Mouse (Mus musculus) kidney, adult 2 months (tissue): ENCODE data around the gene Hoxb1. TPM values are rescaled to one million over a fixed set of nuclear protein-coding genes. Genes with fewer than 3 reads are reported as not detected.

Source experiments
- DNase-seq: peaks from one replicate; pipeline ENCODE4 v3.0.0; 2021
- H3K27ac ChIP-seq: fragments of 200-500 bp; 2 replicates; pipeline ENCODE4 v1.5.1; 2012; ENCODE audit warnings: low read depth, low read length, control low read depth, inconsistent platforms; ENCODE audit not compliant: insufficient read depth
- H3K27me3 ChIP-seq: fragments of 200-500 bp; replicated peaks from 2 replicates; pipeline ENCODE4 v1.6.1; 2012; ENCODE audit warnings: mild to moderate bottlenecking, moderate library complexity, low read length, inconsistent platforms; ENCODE audit not compliant: control insufficient read depth, insufficient read depth
- H3K36me3 ChIP-seq: fragments of 200-500 bp; 2 replicates; pipeline ENCODE4 v1.6.1; 2012; ENCODE audit warnings: mild to moderate bottlenecking, moderate library complexity, low read length, inconsistent platforms; ENCODE audit not compliant: control insufficient read depth, insufficient read depth
- H3K4me1 ChIP-seq: fragments of 200-500 bp; 2 replicates; pipeline ENCODE4 v1.6.1; 2011; ENCODE audit warnings: low read length; ENCODE audit not compliant: control insufficient read depth, insufficient read depth
- H3K4me3 ChIP-seq: fragments of 200-500 bp; 2 replicates; pipeline ENCODE4 v1.5.1; 2011; ENCODE audit warnings: mild to moderate bottlenecking, low read depth, low read length, control low read depth; ENCODE audit not compliant: insufficient read depth
- CTCF ChIP-seq: fragments of 200-500 bp; conservative IDR thresholded peaks from 2 replicates; pipeline ENCODE4 v1.5.1; 2011; ENCODE audit warnings: low read depth, mild to moderate bottlenecking, control low read depth, low read length, moderate library complexity, mixed read lengths; ENCODE audit not compliant: insufficient read depth, insufficient read length
- POLR2A ChIP-seq: fragments of 200-500 bp; IDR thresholded peaks from one replicate; pipeline ENCODE4 v1.6.1; 2011; ENCODE audit warnings: low read depth, low read length, control low read depth
- WGBS: fragments of 180-500 bp; shearing (Covaris S2); methylation state at CpG from one replicate; pipeline ENCODE4 v1.1.7; 2018; 5-methylcytosine and 5-hydroxymethylcytosine counted together
- polyA plus RNA-seq: library from polyadenylated mRNA; depleted of rRNA; stranded (reverse); fragments of >200 nt; gene quantifications from 2 replicates; pipeline ENCODE4 v1.2.3, GENCODE M21; 2012

Hoxb1 gene
- polyA plus RNA-seq, 1 experiment = not detected

DNA sequence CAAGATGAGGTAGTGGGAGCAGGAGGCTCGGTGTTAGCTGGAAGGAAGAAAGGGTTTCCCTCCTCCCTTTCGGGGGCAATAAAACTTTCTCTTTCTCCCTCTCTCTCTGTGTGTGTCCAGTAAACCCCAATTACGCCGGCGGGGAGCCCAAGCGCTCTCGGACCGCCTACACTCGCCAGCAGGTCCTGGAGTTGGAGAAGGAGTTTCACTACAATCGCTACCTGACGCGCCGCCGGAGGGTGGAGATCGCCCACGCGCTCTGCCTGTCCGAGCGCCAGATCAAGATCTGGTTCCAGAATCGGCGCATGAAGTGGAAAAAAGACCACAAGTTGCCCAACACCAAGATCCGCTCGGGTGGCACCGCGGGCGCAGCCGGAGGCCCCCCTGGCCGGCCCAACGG lies 45.6 kb upstream of the Hoxb1 start:
- Histone ChIP-seq H3K4me1 (peaks cover 7% of the 10 kb centered on the region; the same call in 1 of the 2 replicates), H3K36me3 (peaks cover 1% of the 10 kb centered on the region; the same call in 1 of the 2 replicates), H3K27ac (peak overlapping the region; percentile 94), H3K27me3 (no peaks in the 10 kb centered on the region), H3K4me3 (peak overlapping the region; percentile 92)
- DNase-seq = peak; percentile 78
- no peak for TF ChIP-seq CTCF
- no peak for TF ChIP-seq POLR2A
- WGBS = 4% methylated on average over 29 of the region's 29 CpGs

DNA sequence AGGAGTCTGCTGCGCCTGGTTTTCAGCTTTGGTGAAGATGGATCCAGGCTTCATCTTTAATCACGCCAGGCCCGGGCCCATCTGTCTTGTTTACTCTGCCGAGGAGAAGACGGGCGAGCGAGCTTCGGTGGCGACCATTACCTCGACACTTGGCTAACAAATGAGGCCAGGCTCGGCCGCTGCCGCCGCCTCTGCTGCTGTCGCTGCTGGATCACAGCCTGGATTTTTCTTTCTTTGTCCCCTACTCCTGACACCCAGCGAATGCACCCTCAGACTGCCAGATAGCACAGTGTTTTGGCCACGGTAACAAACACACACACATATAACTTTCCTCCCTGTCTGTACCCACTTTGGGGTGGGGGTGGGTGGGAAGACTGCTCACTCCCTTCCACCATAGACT lies 44.9 kb upstream of the Hoxb1 start:
- 19% methylated on average over 17 of the region's 17 CpGs for WGBS
- peak overlapping the region; percentile 53; the same call in 1 of the 2 replicates for H3K27ac ChIP-seq
- TF ChIP-seq POLR2A (no peak), CTCF (no peak)
- H3K4me1 ChIP-seq = peaks cover 7% of the 10 kb centered on the region; the same call in 1 of the 2 replicates
- DNase-seq = no peak
- no peaks in the 10 kb centered on the region for H3K27me3 ChIP-seq
- peaks cover 1% of the 10 kb centered on the region; the same call in 1 of the 2 replicates for H3K36me3 ChIP-seq
- H3K4me3 ChIP-seq = peak overlapping the region; percentile 18; the same call in 1 of the 2 replicates

- no peak for TF ChIP-seq CTCF
- TF ChIP-seq POLR2A = no peak
- no peak overlapping the region for H3K4me3 ChIP-seq
Observed at GRCm38 (mm10) chr11:96321846-96322245, 43.7 kb upstream of the Hoxb1 start.

GRCm38 (mm10) chr11:96322738-96323137 lies 42.8 kb upstream of the Hoxb1 start:
- H3K27ac ChIP-seq = peak overlapping the region; percentile 67

More at GRCm38 (mm10) chr11:96321846-96322245, 43.7 kb upstream of the Hoxb1 start:
- H3K4me1 ChIP-seq = peaks cover 4% of the 10 kb centered on the region; the same call in 1 of the 2 replicates
- H3K27me3 ChIP-seq = no peaks in the 10 kb centered on the region
- peaks cover 1% of the 10 kb centered on the region; the same call in 1 of the 2 replicates for H3K36me3 ChIP-seq
- 40% methylated on average over 5 of the region's 5 CpGs for WGBS
- H3K27ac ChIP-seq = peak overlapping the region; percentile 48
- no peak for DNase-seq

DNA sequence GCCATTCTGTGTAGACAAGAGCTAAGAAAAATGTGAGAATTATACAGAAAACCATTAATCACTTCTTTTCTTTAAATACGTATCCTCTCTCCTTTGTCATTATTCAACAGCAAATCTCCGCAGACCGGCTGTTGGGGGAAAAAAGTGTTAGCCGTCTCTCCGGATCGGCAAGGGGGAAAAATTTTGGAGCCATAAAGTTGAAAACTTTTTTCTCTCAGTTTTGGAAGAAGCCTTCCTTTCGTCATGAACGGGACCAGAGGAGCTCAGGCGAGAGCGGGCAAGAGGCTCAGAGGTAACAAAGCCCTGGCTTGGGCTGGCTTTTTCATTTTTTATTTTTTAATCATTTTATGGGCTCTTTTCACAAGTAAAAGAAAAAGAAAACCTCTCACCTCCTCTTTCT lies 42.4 kb upstream of the Hoxb1 start, which contains the start of gene Hoxb3:
Hoxb3 (plus strand) TSS at position 173 of the 400 bp plus-strand sequence.
- WGBS = 69% methylated on average over 10 of the region's 10 CpGs
- H3K36me3 ChIP-seq = peaks cover 1% of the 10 kb centered on the region; the same call in 1 of the 2 replicates
- H3K4me1 ChIP-seq = 0 out of 2 replicates have a peak, but pooled peaks cover 7% of the 10 kb centered on the region
- no peak for DNase-seq
- no peak for TF ChIP-seq CTCF
- peak within 1 kb of the TSS; percentile 69 for H3K27ac ChIP-seq
- H3K27me3 ChIP-seq = no peaks in the 10 kb centered on the region
- H3K4me3 ChIP-seq = no peak within 1 kb of the TSS

More at GRCm38 (mm10) chr11:96322738-96323137, 42.8 kb upstream of the Hoxb1 start:
- no peaks in the 10 kb centered on the region for H3K27me3 ChIP-seq
- peaks cover 1% of the 10 kb centered on the region; the same call in 1 of the 2 replicates for H3K36me3 ChIP-seq
- 57% methylated on average over 6 of the region's 6 CpGs for WGBS
- TF ChIP-seq CTCF (no peak), POLR2A (no peak)
- 0 out of 2 replicates have a peak, but pooled peaks cover 7% of the 10 kb centered on the region for H3K4me1 ChIP-seq
- H3K4me3 ChIP-seq = no peak overlapping the region
- DNase-seq = no peak

DNA sequence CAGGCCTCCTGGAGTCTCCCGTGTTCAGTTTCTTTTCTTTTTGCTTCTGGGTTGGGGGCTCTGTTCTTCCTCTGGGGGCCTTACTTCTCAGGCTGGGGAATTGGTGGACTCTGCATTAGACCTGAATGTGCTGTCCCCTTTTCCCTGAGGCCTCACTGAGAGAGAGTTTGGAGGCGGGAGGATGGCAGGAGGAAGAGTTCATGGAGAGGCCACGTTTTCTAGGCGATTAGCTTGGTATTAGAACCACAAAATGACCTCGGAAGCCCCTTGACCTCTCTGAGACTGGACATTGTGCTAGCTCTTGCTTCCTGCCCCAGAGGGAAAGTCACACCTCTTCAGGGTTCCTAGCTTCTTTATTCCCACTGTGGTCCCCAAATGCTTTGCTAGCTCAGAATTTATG lies 41.4 kb upstream of the Hoxb1 start:
- no peak for DNase-seq
- H3K4me3 ChIP-seq = no peak overlapping the region
- peak overlapping the region; percentile 9; the same call in 1 of the 2 replicates for H3K27ac ChIP-seq
- no peak for TF ChIP-seq POLR2A
- no peak for TF ChIP-seq CTCF
- peaks cover 1% of the 10 kb centered on the region; the same call in 1 of the 2 replicates for H3K36me3 ChIP-seq
- 0 out of 2 replicates have a peak, but pooled peaks cover 7% of the 10 kb centered on the region for H3K4me1 ChIP-seq
- no peaks in the 10 kb centered on the region for H3K27me3 ChIP-seq
- 17% methylated on average over 5 of the region's 5 CpGs for WGBS

GRCm38 (mm10) chr11:96324965-96325364 lies 40.6 kb upstream of the Hoxb1 start:
- TF ChIP-seq POLR2A = no peak
- no peak for TF ChIP-seq CTCF
- H3K4me3 ChIP-seq = no peak overlapping the region
- H3K27me3 ChIP-seq = no peaks in the 10 kb centered on the region
- DNase-seq = no peak
- H3K27ac ChIP-seq = peak overlapping the region; percentile 9; the same call in 1 of the 2 replicates
- 66% methylated on average over 8 of the region's 8 CpGs for WGBS
- 0 out of 2 replicates have a peak, but pooled peaks cover 7% of the 10 kb centered on the region for H3K4me1 ChIP-seq
- H3K36me3 ChIP-seq = peaks cover 1% of the 10 kb centered on the region; the same call in 1 of the 2 replicates
